Mouse (Mus musculus): Measurements from ENCODE around the gene Kcnq5. TPM values are rescaled to one million over a fixed set of nuclear protein-coding genes. Genes with fewer than 3 reads are reported as not detected.

The Kcnq5 gene
- total and polyA plus RNA-seq, 3 experiments = 6.5 to 8.7 (median 8.2) TPM

DNA sequence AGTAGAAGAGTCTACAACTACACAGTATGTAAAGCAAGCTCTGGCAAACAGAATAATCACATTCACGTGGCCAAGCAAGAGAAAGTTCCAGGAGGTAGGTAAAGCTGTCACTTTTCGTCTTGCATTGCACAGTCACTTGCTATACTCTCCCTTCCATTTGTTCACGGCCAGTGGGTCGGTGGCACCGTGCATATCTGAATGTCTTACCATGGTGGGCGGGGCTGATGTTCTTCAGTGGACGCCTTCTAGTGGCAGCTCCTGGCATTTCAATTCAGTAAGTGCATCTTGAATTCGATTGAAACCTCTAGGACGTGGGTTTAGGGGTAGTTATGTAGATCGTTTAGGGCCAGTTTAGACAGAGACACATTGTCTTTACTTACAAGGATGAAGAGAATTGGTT, 439.7 kb downstream of the Kcnq5 start:
- no peaks in the 10 kb centered on the region for H3K27me3 ChIP-seq (replicated peaks)
- H3K9me3 ChIP-seq (replicated peaks; ENCODE audit: low read length) = no peaks in the 10 kb centered on the region
- peaks cover 5 to 26% of the 10 kb centered on the region in 2 experiments; a peak in 3 of 4 replicates for H3K4me1 ChIP-seq (ENCODE audit: control insufficient read depth in 1 of 2, insufficient read depth in 2 of 2)
- no peak overlapping the region for H3K27ac ChIP-seq (ENCODE audit: insufficient read depth, low read depth)
- peak overlapping the region; percentile 23; the same call in 1 of the 2 replicates for H3K9ac ChIP-seq (ENCODE audit: insufficient read depth, low read depth)
- no peaks in the 10 kb centered on the region for H3K79me2 ChIP-seq (replicated peaks; ENCODE audit: control insufficient read depth, extremely low read depth, insufficient read depth, poor library complexity, severe bottlenecking)
- dilution Hi-C loops (cut with MboI; ENCODE audit: extremely low pct_ligation_motif_present, extremely low pct_unique_long_range_greater_than_20kb, low sequenced_read_pairs) (no loop called here), in situ Hi-C loops (cut with MboI; ENCODE audit: low pct_ligation_motif_present, low pct_unique_long_range_greater_than_20kb, low sequenced_read_pairs) (no loop called here)
- H3K36me3 ChIP-seq (replicated peaks in 1 of 2; ENCODE audit: control insufficient read depth in 1 of 2, insufficient read depth in 1 of 2, low read length in 1 of 2) = no peaks in the 10 kb centered on the region
- peak overlapping the region in 1 of 3 experiments; percentile 29 for H3K4me3 ChIP-seq (replicated peaks in 1 of 3; ENCODE audit: low read depth in 2 of 3, low read length in 2 of 3, poor library complexity in 1 of 3)
- DNase-seq (ENCODE audit: extremely low read depth) = peak; percentile 59
- peak overlapping the region; percentile 60 for H3K4me2 ChIP-seq (ENCODE audit: insufficient read depth, low read depth, poor library complexity, severe bottlenecking)
- TF ChIP-seq PAX5 (IDR thresholded peaks at IDR 0.05; ENCODE audit: low read length) (no peak), CTCF (conservative IDR thresholded peaks at IDR 0.05 in 1 of 2, IDR thresholded peaks at IDR 0.05 in 1 of 2; ENCODE audit: low read depth in 2 of 2, low read length in 2 of 2) (peak; percentile 47 to 70; a peak in 3 of 4 replicates), SMC3 (IDR thresholded peaks at IDR 0.05; ENCODE audit: low read depth, low read length) (peak; percentile 49), POLR2AphosphoS2 (IDR thresholded peaks at IDR 0.05; ENCODE audit: low read depth, low read length) (no peak), RAD21 (IDR thresholded peaks at IDR 0.05; ENCODE audit: low read depth, low read length) (peak; percentile 26), SIN3A (IDR thresholded peaks at IDR 0.05; ENCODE audit: low read length) (0 out of 2 replicates have a peak, but pooled peaks have one; percentile 15)

DNA sequence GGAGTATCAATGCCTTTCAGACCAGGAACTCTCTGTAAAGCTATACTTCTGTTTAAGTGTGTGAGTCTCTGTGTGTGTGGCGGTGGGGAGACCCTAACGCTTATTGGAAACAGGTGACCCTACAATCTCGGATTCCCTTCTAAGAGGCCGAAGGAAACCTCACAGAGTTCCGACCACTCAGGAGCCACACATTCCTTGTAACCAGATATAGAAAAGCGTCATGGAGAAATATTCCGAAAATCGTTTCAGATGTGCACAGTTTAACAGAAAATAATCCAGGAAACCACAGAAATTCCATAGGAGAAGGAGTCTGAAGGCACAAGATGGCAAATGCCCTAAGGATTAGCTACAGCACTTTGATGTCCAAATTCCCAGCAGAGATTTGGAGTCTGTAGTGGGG, 440.3 kb downstream of the Kcnq5 start:
- in situ Hi-C loops (cut with MboI; ENCODE audit: low pct_ligation_motif_present, low pct_unique_long_range_greater_than_20kb, low sequenced_read_pairs) (no loop called here), dilution Hi-C loops (cut with MboI; ENCODE audit: extremely low pct_ligation_motif_present, extremely low pct_unique_long_range_greater_than_20kb, low sequenced_read_pairs) (no loop called here)
- Histone ChIP-seq H3K4me1 (ENCODE audit: control insufficient read depth in 1 of 2, insufficient read depth in 2 of 2) (peaks cover 5 to 26% of the 10 kb centered on the region in 2 experiments; a peak in 3 of 4 replicates), H3K4me2 (ENCODE audit: insufficient read depth, low read depth, poor library complexity, severe bottlenecking) (peak overlapping the region; percentile 60; the same call in 1 of the 2 replicates), H3K27me3 (replicated peaks) (no peaks in the 10 kb centered on the region), H3K9me3 (replicated peaks; ENCODE audit: low read length) (no peaks in the 10 kb centered on the region), H3K27ac (ENCODE audit: insufficient read depth, low read depth) (no peak overlapping the region), H3K36me3 (replicated peaks in 1 of 2; ENCODE audit: control insufficient read depth in 1 of 2, insufficient read depth in 1 of 2, low read length in 1 of 2) (no peaks in the 10 kb centered on the region), H3K4me3 (replicated peaks in 1 of 3; ENCODE audit: low read depth in 2 of 3, low read length in 2 of 3, poor library complexity in 1 of 3) (no peak overlapping the region), H3K9ac (ENCODE audit: insufficient read depth, low read depth) (peak overlapping the region; percentile 23; the same call in 1 of the 2 replicates), H3K79me2 (replicated peaks; ENCODE audit: control insufficient read depth, extremely low read depth, insufficient read depth, poor library complexity, severe bottlenecking) (no peaks in the 10 kb centered on the region)
- TF ChIP-seq PAX5 (IDR thresholded peaks at IDR 0.05; ENCODE audit: low read length) (no peak), NRF1 (IDR thresholded peaks at IDR 0.05; ENCODE audit: low read depth, low read length) (no peak), JUND (conservative IDR thresholded peaks at IDR 0.05; ENCODE audit: low read depth, low read length) (no peak), MYC (IDR thresholded peaks at IDR 0.05; ENCODE audit: low read depth, low read length) (no peak), JUN (IDR thresholded peaks at IDR 0.05; ENCODE audit: insufficient read depth, low read depth, low read length) (no peak), CTCF (conservative IDR thresholded peaks at IDR 0.05 in 1 of 2, IDR thresholded peaks at IDR 0.05 in 1 of 2; ENCODE audit: low read depth in 2 of 2, low read length in 2 of 2) (no peak), E2F4 (IDR thresholded peaks at IDR 0.05; ENCODE audit: insufficient replicate concordance, low read depth, low read length) (no peak), RAD21 (IDR thresholded peaks at IDR 0.05; ENCODE audit: low read depth, low read length) (no peak), ZKSCAN1 (IDR thresholded peaks at IDR 0.05; ENCODE audit: borderline replicate concordance, low read depth, low read length) (no peak), USF2 (conservative IDR thresholded peaks at IDR 0.05; ENCODE audit: low read depth, low read length) (no peak), UBTF (IDR thresholded peaks at IDR 0.05; ENCODE audit: low read depth, low read length) (no peak), KAT2A (IDR thresholded peaks at IDR 0.05; ENCODE audit: insufficient replicate concordance, low read length) (no peak), USF1 (IDR thresholded peaks at IDR 0.05; ENCODE audit: low read depth, low read length) (no peak), HCFC1 (IDR thresholded peaks at IDR 0.05; ENCODE audit: low read depth, low read length) (no peak), MAZ (IDR thresholded peaks at IDR 0.05; ENCODE audit: low read depth, low read length) (no peak), ZMIZ1 (IDR thresholded peaks at IDR 0.05; ENCODE audit: low read depth, low read length) (no peak), TCF12 (IDR thresholded peaks at IDR 0.05; ENCODE audit: low read depth, low read length) (no peak), TBP (conservative IDR thresholded peaks at IDR 0.05; ENCODE audit: low read depth, low read length) (no peak)
- no peak for DNase-seq (ENCODE audit: extremely low read depth)
